Mouse (Mus musculus): ENCODE measurements around the gene Aldh3a2. TPM values are rescaled to one million over a fixed set of nuclear protein-coding genes. Genes with fewer than 3 reads are reported as not detected.

Gene Aldh3a2
- polyA plus RNA-seq, 1 experiment from 2014 or later, result 41.1 TPM

DNA sequence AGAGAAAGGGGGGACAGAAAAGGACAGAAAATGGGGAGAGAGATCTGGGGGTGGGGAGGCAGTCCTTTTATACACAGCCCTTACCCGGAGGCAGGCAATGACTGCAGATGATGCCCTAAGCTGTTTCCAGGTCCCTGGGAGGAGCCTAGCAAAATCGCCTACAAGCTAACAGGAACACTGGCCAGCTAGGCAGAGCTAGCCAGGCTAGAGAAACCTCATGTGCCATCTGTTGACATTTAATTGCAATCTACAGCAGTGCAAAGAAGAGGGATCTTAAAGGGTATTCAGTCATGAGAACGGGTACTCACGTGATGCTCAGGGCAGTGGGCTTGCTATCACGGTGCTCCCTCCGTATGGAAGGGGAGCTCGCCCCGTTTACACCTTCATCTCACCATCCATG, 39.4 kb downstream of the Aldh3a2 start:
- H3K27me3 ChIP-seq, result no peaks in the 10 kb centered on the region
- no peak for ATAC-seq (ENCODE audit: borderline replicate concordance, extremely low read depth, low FRiP score, low TSS enrichment)
- no peak overlapping the region for H3K4me2 ChIP-seq
- H3K9me3 ChIP-seq, result no peaks in the 10 kb centered on the region
- no peaks in the 10 kb centered on the region for H3K36me3 ChIP-seq
- no peak overlapping the region for H3K27ac ChIP-seq
- peaks cover 8% of the 10 kb centered on the region; the same call in 1 of the 2 replicates for H3K4me1 ChIP-seq
- H3K9ac ChIP-seq, result no peak overlapping the region
- 79% methylated on average over 8 of the region's 8 CpGs for WGBS
- no peak overlapping the region for H3K4me3 ChIP-seq

DNA sequence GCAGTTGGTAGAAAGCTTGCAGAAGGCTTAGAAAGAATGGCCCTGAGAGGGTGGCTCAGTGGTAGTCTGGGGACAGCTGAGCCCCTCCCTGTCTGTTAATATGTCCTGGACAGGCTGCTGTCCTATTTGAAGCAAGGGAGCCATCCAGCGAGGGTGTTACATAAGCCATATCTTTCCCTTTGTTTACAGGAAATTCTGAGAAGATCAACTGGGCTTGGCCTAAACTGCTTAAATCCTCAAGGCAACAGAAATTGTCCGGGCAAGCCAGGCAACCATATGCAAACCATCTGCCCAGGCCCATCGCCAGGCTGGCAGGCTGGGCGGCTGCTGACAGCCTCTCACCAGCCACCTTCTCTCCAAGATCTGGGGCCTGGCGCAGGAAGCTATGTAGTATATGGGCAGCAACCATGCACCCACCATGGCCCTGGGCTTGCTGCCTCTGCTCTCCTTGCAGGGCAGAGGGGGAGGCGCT, 41.3 kb downstream of the Aldh3a2 start:
- H3K27me3 ChIP-seq, result no peaks in the 10 kb centered on the region
- ATAC-seq (ENCODE audit: borderline replicate concordance, extremely low read depth, low FRiP score, low TSS enrichment), result peak; percentile 72
- H3K36me3 ChIP-seq, result no peaks in the 10 kb centered on the region
- no peak overlapping the region for H3K4me2 ChIP-seq
- H3K4me1 ChIP-seq, result peaks cover 8% of the 10 kb centered on the region; the same call in 1 of the 2 replicates
- 43% methylated on average over 6 of the region's 6 CpGs for WGBS
- H3K27ac ChIP-seq, result peak overlapping the region; percentile 49; the same call in 1 of the 2 replicates
- no peak overlapping the region for H3K9ac ChIP-seq
- no peak overlapping the region for H3K4me3 ChIP-seq
- no peaks in the 10 kb centered on the region for H3K9me3 ChIP-seq

- H3K4me1 ChIP-seq, result peaks cover 8% of the 10 kb centered on the region; the same call in 1 of the 2 replicates
- no peak overlapping the region for H3K9ac ChIP-seq
- no peak overlapping the region for H3K4me3 ChIP-seq
- H3K9me3 ChIP-seq, result no peaks in the 10 kb centered on the region
- ATAC-seq (ENCODE audit: borderline replicate concordance, extremely low read depth, low FRiP score, low TSS enrichment), result no peak
- WGBS, result 71% methylated on average over 4 of the region's 4 CpGs
- H3K4me2 ChIP-seq, result no peak overlapping the region
- H3K27ac ChIP-seq, result peak overlapping the region; percentile 44; the same call in 1 of the 2 replicates
- H3K36me3 ChIP-seq, result no peaks in the 10 kb centered on the region
- H3K27me3 ChIP-seq, result no peaks in the 10 kb centered on the region
These were observed 41.8 kb downstream of the Aldh3a2 start for GRCm38 (mm10) chr11:61225511-61225910.

GRCm38 (mm10) chr11:61224907-61225306, 42.4 kb downstream of the Aldh3a2 start:
- Histone ChIP-seq H3K9me3 (no peaks in the 10 kb centered on the region), H3K27me3 (no peaks in the 10 kb centered on the region), H3K27ac (no peak overlapping the region), H3K36me3 (no peaks in the 10 kb centered on the region), H3K4me2 (no peak overlapping the region), H3K4me3 (no peak overlapping the region), H3K4me1 (peaks cover 8% of the 10 kb centered on the region; the same call in 1 of the 2 replicates), H3K9ac (no peak overlapping the region)
- ATAC-seq (ENCODE audit: borderline replicate concordance, extremely low read depth, low FRiP score, low TSS enrichment), result no peak
- 87% methylated on average over 10 of the region's 10 CpGs for WGBS

GRCm38 (mm10) chr11:61224234-61224744, 43.0 kb downstream of the Aldh3a2 start:
- Histone ChIP-seq H3K27ac (no peak overlapping the region), H3K4me3 (no peak overlapping the region), H3K9ac (no peak overlapping the region), H3K4me2 (no peak overlapping the region), H3K9me3 (no peaks in the 10 kb centered on the region), H3K36me3 (no peaks in the 10 kb centered on the region), H3K27me3 (no peaks in the 10 kb centered on the region), H3K4me1 (peaks cover 8% of the 10 kb centered on the region; the same call in 1 of the 2 replicates)
- WGBS, result 64% methylated on average over 6 of the region's 6 CpGs
- ATAC-seq (ENCODE audit: borderline replicate concordance, extremely low read depth, low FRiP score, low TSS enrichment), result no peak

- H3K9me3 ChIP-seq, result no peaks in the 10 kb centered on the region
- H3K4me3 ChIP-seq, result no peak overlapping the region
- H3K4me1 ChIP-seq, result peaks cover 8% of the 10 kb centered on the region; the same call in 1 of the 2 replicates
- no peak overlapping the region for H3K4me2 ChIP-seq
- H3K27me3 ChIP-seq, result no peaks in the 10 kb centered on the region
- no peak overlapping the region for H3K9ac ChIP-seq
- no peak overlapping the region for H3K27ac ChIP-seq
- 83% methylated on average over 9 of the region's 9 CpGs for WGBS
- no peaks in the 10 kb centered on the region for H3K36me3 ChIP-seq
- no peak for ATAC-seq (ENCODE audit: borderline replicate concordance, extremely low read depth, low FRiP score, low TSS enrichment)
These were observed 44.1 kb downstream of the Aldh3a2 start for GRCm38 (mm10) chr11:61222971-61223745.

- Histone ChIP-seq H3K4me3 (no peak overlapping the region), H3K9ac (no peak overlapping the region), H3K9me3 (no peaks in the 10 kb centered on the region), H3K36me3 (no peaks in the 10 kb centered on the region), H3K4me2 (no peak overlapping the region), H3K4me1 (peaks cover 8% of the 10 kb centered on the region; the same call in 1 of the 2 replicates), H3K27me3 (no peaks in the 10 kb centered on the region), H3K27ac (no peak overlapping the region)
- ATAC-seq (ENCODE audit: borderline replicate concordance, extremely low read depth, low FRiP score, low TSS enrichment), result no peak
- WGBS, result 72% methylated on average over 1 of the region's 1 CpGs
These were observed 45.3 kb downstream of the Aldh3a2 start for GRCm38 (mm10) chr11:61222007-61222406.

DNA sequence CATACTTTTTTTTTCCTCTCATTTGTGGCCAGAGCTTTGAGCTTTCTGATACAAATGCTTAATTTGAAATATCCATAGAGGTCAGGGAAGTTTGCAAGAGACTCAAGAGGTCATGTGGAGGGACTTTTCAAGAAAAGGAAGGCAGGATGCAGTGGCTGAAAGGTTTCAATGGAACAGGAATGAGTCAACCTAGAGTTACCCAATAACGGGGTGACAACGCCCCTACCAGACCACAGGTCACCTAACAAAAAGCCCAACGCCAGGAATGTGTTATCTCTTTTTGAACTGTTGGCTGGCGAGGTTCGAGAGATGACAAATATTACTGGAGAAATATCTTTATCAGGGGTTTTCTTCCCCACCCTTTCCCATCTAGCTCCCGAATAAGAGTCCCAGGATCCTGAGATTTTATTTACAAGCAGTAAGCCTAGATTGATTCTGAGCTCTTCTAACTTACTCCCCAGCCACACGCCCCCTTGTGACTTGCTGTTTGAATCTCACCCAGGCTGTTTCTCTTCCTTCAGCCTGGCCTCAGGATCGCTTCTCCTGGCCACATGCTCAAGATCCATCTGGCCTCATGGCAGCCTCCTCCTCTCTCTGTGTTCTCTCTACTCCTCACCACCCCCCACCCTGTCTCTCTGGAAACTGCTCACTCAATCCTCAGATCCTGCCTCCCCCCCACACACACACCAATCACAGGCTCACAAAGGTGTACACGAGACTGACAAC, 46.9 kb downstream of the Aldh3a2 start:
- H3K27ac ChIP-seq, result no peak overlapping the region
- H3K4me3 ChIP-seq, result no peak overlapping the region
- no peak overlapping the region for H3K9ac ChIP-seq
- no peaks in the 10 kb centered on the region for H3K27me3 ChIP-seq
- H3K36me3 ChIP-seq, result no peaks in the 10 kb centered on the region
- WGBS, result 45% methylated on average over 9 of the region's 9 CpGs
- no peaks in the 10 kb centered on the region for H3K4me1 ChIP-seq
- no peak for ATAC-seq (ENCODE audit: borderline replicate concordance, extremely low read depth, low FRiP score, low TSS enrichment)
- H3K9me3 ChIP-seq, result no peaks in the 10 kb centered on the region
- H3K4me2 ChIP-seq, result no peak overlapping the region

GRCm38 (mm10) chr11:61215936-61216335, 51.3 kb downstream of the Aldh3a2 start:
- Histone ChIP-seq H3K4me1 (no peaks in the 10 kb centered on the region), H3K4me3 (no peak overlapping the region), H3K4me2 (no peak overlapping the region), H3K27ac (no peak overlapping the region), H3K36me3 (no peaks in the 10 kb centered on the region), H3K9me3 (no peaks in the 10 kb centered on the region), H3K9ac (no peak overlapping the region), H3K27me3 (peaks cover 23% of the 10 kb centered on the region)
- ATAC-seq (ENCODE audit: borderline replicate concordance, extremely low read depth, low FRiP score, low TSS enrichment), result no peak
- 74% methylated on average over 3 of the region's 3 CpGs for WGBS

DNA sequence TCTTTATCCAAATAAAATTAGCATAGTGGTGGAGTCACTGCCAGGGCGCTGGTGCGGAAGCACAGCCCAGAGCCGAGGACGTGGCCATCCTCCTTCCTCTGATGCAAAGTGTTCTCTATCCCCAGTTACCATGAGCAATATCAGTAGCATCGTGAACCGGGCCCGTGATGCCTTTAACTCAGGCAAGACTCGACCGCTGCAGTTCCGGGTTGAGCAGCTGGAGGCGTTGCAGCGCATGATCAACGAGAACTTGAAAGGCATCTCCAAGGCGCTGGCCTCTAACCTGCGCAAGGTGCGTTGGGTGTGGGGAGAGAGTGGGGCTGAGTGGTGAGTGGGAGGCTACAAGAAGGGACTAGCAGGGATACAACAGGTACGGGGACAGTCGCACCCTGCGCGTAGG, 55.2 kb downstream of the Aldh3a2 start:
- no peak overlapping the region for H3K9ac ChIP-seq
- H3K4me2 ChIP-seq, result no peak overlapping the region
- peaks cover 24% of the 10 kb centered on the region for H3K27me3 ChIP-seq
- no peak overlapping the region for H3K4me3 ChIP-seq
- no peak for ATAC-seq (ENCODE audit: borderline replicate concordance, extremely low read depth, low FRiP score, low TSS enrichment)
- H3K9me3 ChIP-seq, result no peaks in the 10 kb centered on the region
- WGBS, result 31% methylated on average over 20 of the region's 20 CpGs
- peaks cover 7% of the 10 kb centered on the region; the same call in 1 of the 2 replicates for H3K4me1 ChIP-seq
- H3K27ac ChIP-seq, result no peak overlapping the region
- H3K36me3 ChIP-seq, result no peaks in the 10 kb centered on the region

GRCm38 (mm10) chr11:61208316-61208715, 58.9 kb downstream of the Aldh3a2 start:
- no peak for ATAC-seq (ENCODE audit: borderline replicate concordance, extremely low read depth, low FRiP score, low TSS enrichment)
- no peak overlapping the region for H3K27ac ChIP-seq
- WGBS, result 61% methylated on average over 10 of the region's 10 CpGs

More at GRCm38 (mm10) chr11:61208316-61208715, 58.9 kb downstream of the Aldh3a2 start:
- Histone ChIP-seq H3K4me2 (no peak overlapping the region), H3K27me3 (peaks cover 24% of the 10 kb centered on the region), H3K9ac (no peak overlapping the region), H3K4me1 (peaks cover 7% of the 10 kb centered on the region; the same call in 1 of the 2 replicates), H3K4me3 (no peak overlapping the region), H3K9me3 (no peaks in the 10 kb centered on the region), H3K36me3 (no peaks in the 10 kb centered on the region)

Measured in lung, embryonic 15.5 days (tissue).